Mouse (Mus musculus) MEL (cell line): ENCODE measurements around the gene Khdrbs2.

Experiments used
- BHLHE40 ChIP-seq: IDR thresholded peaks from 2 replicates; pipeline ENCODE4 v1.6.1; 2012; ENCODE audit warnings: low read depth, mild to moderate bottlenecking, inconsistent platforms, low read length, improper control_type of control experiment, borderline replicate concordance
- EP300 ChIP-seq, 2 experiments: IDR thresholded peaks; 2 replicates each; pipeline ENCODE4 v1.6.1; 2011; ENCODE audit warnings: improper control_type of control experiment in 2 of 2, low read length in 2 of 2, low read depth in 1 of 2, mild to moderate bottlenecking in 1 of 2
- MAFK ChIP-seq: IDR thresholded peaks from 2 replicates; pipeline ENCODE4 v1.6.1; 2011; ENCODE audit warnings: low read depth, mild to moderate bottlenecking, low read length, improper control_type of control experiment, borderline replicate concordance
- POLR2A ChIP-seq, 2 experiments: IDR thresholded peaks; 2 replicates each; pipeline ENCODE4 v1.6.1; 2011 to 2012; ENCODE audit warnings: low read length in 2 of 2, mild to moderate bottlenecking in 2 of 2, control low read depth in 1 of 2, improper control_type of control experiment in 1 of 2, low read depth in 1 of 2, moderate library complexity in 1 of 2; ENCODE audit not compliant: control insufficient read depth in 1 of 2, insufficient read depth in 1 of 2, poor library complexity in 1 of 2
- RCOR1 ChIP-seq: IDR thresholded peaks from 2 replicates; pipeline ENCODE4 v1.6.1; 2012; ENCODE audit warnings: low read depth, mild to moderate bottlenecking, inconsistent platforms, low read length, improper control_type of control experiment

GRCm38 (mm10) chr1:32249602-32250001 is 77.1 kb downstream of the Khdrbs2 start:
- TF ChIP-seq EP300 (IDR thresholded peaks at IDR 0.05; ENCODE audit: low read depth in 1 of 2, low read length in 2 of 2) (no peak), POLR2A (IDR thresholded peaks at IDR 0.05; ENCODE audit: control insufficient read depth in 1 of 2, insufficient read depth in 1 of 2, low read depth in 1 of 2, low read length in 2 of 2, poor library complexity in 1 of 2) (no peak), MAFK (no peak), RCOR1 (no peak), BHLHE40 (no peak)
